Mouse (Mus musculus) gonadal fat pad, adult 2 months (tissue): ENCODE results near the gene Olfr357. TPM values are rescaled to one million over a fixed set of nuclear protein-coding genes. Genes with fewer than 3 reads are reported as not detected.

Experiments
- DNase-seq: peaks from one replicate; pipeline ENCODE4 v3.0.0-alpha.2; 2012; ENCODE audit warnings: low read depth
- polyA plus RNA-seq: library from polyadenylated mRNA; depleted of rRNA; stranded (reverse); fragments of >200 nt; gene quantifications from 2 replicates; pipeline ENCODE4 v1.2.3, GENCODE M21; 2012; rRNA removed

Olfr357 gene
- polyA plus RNA-seq, result not detected in 2 replicates

GRCm38 (mm10) chr2:36993527-36993926 lies at the start of gene Olfr357:
TSS of gene Olfr357 (plus strand) at chr2:36993827.
- DNase-seq, result no peak

- no peak for DNase-seq
Observed at GRCm38 (mm10) chr2:36997030-36997429, 3.4 kb downstream of the Olfr357 start.

- no peak for DNase-seq
Observed at GRCm38 (mm10) chr2:37009235-37009634, 15.6 kb downstream of the Olfr357 start, which contains the start of gene Olfr358. TSS of gene Olfr358 (minus strand) at chr2:37009335.

Other genes starting within 250 kb of the Olfr357 start
- not detected in 2 replicates for gene Olfr348, start 209.6 kb upstream of the Olfr357 start, polyA plus RNA-seq
- not detected in 2 replicates for gene Olfr50, start 203.3 kb upstream of the Olfr357 start, polyA plus RNA-seq
- not detected in 2 replicates for gene Olfr3, start 176.8 kb upstream of the Olfr357 start, polyA plus RNA-seq
- not detected in 2 replicates for gene Olfr350, start 147.5 kb upstream of the Olfr357 start, polyA plus RNA-seq
- not detected in 2 replicates for gene Olfr351, start 131.2 kb upstream of the Olfr357 start, polyA plus RNA-seq
- not detected in 2 replicates for gene Olfr352, start 125.4 kb upstream of the Olfr357 start, polyA plus RNA-seq
- gene Olfr353, start 100.9 kb upstream of the Olfr357 start, polyA plus RNA-seq, result not detected in 2 replicates
- not detected in 2 replicates for gene Olfr354, start 88.1 kb upstream of the Olfr357 start, polyA plus RNA-seq
- not detected in 2 replicates for gene Olfr355, start 64.9 kb upstream of the Olfr357 start, polyA plus RNA-seq
- gene Olfr356, start 56.7 kb upstream of the Olfr357 start, polyA plus RNA-seq, result not detected in 2 replicates
- not detected in 2 replicates for gene Olfr358, start 15.5 kb downstream of the Olfr357 start, polyA plus RNA-seq
- not detected in 2 replicates for gene Olfr360, start 71.9 kb downstream of the Olfr357 start, polyA plus RNA-seq
- gene Olfr361, start 95.5 kb downstream of the Olfr357 start, polyA plus RNA-seq, result not detected in 2 replicates
- gene Olfr362, start 124.1 kb downstream of the Olfr357 start, polyA plus RNA-seq, result not detected in 2 replicates
- not detected in 2 replicates for gene Olfr364-ps1, start 145.5 kb downstream of the Olfr357 start, polyA plus RNA-seq
- gene Olfr365, start 194.4 kb downstream of the Olfr357 start, polyA plus RNA-seq, result not detected in 2 replicates
- gene Olfr366, start 217.7 kb downstream of the Olfr357 start, polyA plus RNA-seq, result not detected in 2 replicates